Mouse (Mus musculus) midbrain, postnatal 0 days (tissue): Measurements from ENCODE around the gene Rsph3a. TPM values are rescaled to one million over a fixed set of nuclear protein-coding genes. Genes with fewer than 3 reads are reported as not detected.
"Not testable (repeated sequence)": the region's sequence is repeated elsewhere in the genome, so short reads cannot be mapped to it uniquely, and the experiment has no call there.

ENCODE experiments used
- ATAC-seq: fragments of 200-750 bp; cut with Nextera tagmentation; 2 replicates; pipeline ENCODE4 v1.8.0; 2017; ENCODE audit warnings: moderate number of reproducible peaks, mild to moderate bottlenecking, moderate TSS enrichment, moderate library complexity; ENCODE audit not compliant: low FRiP score
- DNase-seq: peaks from one replicate; pipeline ENCODE4 v3.0.0-alpha.2; 2015; ENCODE audit warnings: low spot score
- H3K27ac ChIP-seq: fragments of 300-500 bp; sonication (generic); 2 replicates; pipeline ENCODE4 v1.5.1; 2014; ENCODE audit warnings: low read depth, mild to moderate bottlenecking, low read length, mixed read lengths
- H3K27me3 ChIP-seq: fragments of 300-500 bp; sonication (generic); 2 replicates; pipeline ENCODE4 v1.6.1; 2014; ENCODE audit warnings: low read length, control low read depth, mixed read lengths; ENCODE audit not compliant: insufficient read depth
- H3K36me3 ChIP-seq: fragments of 300-500 bp; sonication (generic); 2 replicates; pipeline ENCODE4 v1.6.1; 2014; ENCODE audit warnings: low read length, control low read depth, mixed read lengths; ENCODE audit not compliant: insufficient read depth
- H3K4me1 ChIP-seq: fragments of 300-500 bp; sonication (generic); 2 replicates; pipeline ENCODE4 v1.6.1; 2014; ENCODE audit warnings: mild to moderate bottlenecking, control low read depth, antibody characterized with exemption, low read length, mixed read lengths; ENCODE audit not compliant: insufficient read depth
- H3K4me2 ChIP-seq: fragments of 300-500 bp; sonication (generic); 2 replicates; pipeline ENCODE4 v1.6.1; 2014; ENCODE audit warnings: low read depth, mild to moderate bottlenecking, low read length, mixed read lengths; ENCODE audit not compliant: poor library complexity, severe bottlenecking
- H3K4me3 ChIP-seq: fragments of 300-500 bp; sonication (generic); 2 replicates; pipeline ENCODE4 v1.5.1; 2014; ENCODE audit warnings: low read depth, mild to moderate bottlenecking, low read length, moderate library complexity
- H3K9ac ChIP-seq: fragments of 300-500 bp; sonication (generic); replicated peaks from 2 replicates; pipeline ENCODE4 v1.6.1; 2014; ENCODE audit warnings: mild to moderate bottlenecking, low read length, moderate library complexity, mixed read lengths; ENCODE audit not compliant: poor library complexity, severe bottlenecking
- H3K9me3 ChIP-seq: fragments of 300-500 bp; sonication (generic); 2 replicates; pipeline ENCODE4 v1.6.1; 2016; ENCODE audit warnings: low read length, control low read depth
- CTCF ChIP-seq: IDR thresholded peaks from 2 replicates; pipeline ENCODE4 v1.5.1; 2016; ENCODE audit warnings: antibody characterized with exemption, mild to moderate bottlenecking
- WGBS: fragments of 180-500 bp; shearing (Covaris S2); extraction: QIAGEN DNeasy Blood & Tissue Kit; methylation state at CpG from one replicate; pipeline ENCODE4 v1.1.7; 2014; 5-methylcytosine and 5-hydroxymethylcytosine counted together
- polyA plus RNA-seq: library from polyadenylated mRNA; unstranded; fragments of >200 nt; fragmentation: Nextera tagmentation; extraction: Ambion mirVana; gene quantifications from 2 replicates; pipeline ENCODE4 v1.2.1, GENCODE M21; 2015
- total RNA-seq: library from RNA; depleted of rRNA; stranded (reverse); fragments of >200 nt; gene quantifications from 2 replicates; pipeline ENCODE4 v1.2.3, GENCODE M21; 2014; rRNA removed

Gene Rsph3a
- total RNA-seq (21.0 and 37.5 TPM in 2 replicates), polyA plus RNA-seq (64.2 and 67.3 TPM in 2 replicates)

DNA sequence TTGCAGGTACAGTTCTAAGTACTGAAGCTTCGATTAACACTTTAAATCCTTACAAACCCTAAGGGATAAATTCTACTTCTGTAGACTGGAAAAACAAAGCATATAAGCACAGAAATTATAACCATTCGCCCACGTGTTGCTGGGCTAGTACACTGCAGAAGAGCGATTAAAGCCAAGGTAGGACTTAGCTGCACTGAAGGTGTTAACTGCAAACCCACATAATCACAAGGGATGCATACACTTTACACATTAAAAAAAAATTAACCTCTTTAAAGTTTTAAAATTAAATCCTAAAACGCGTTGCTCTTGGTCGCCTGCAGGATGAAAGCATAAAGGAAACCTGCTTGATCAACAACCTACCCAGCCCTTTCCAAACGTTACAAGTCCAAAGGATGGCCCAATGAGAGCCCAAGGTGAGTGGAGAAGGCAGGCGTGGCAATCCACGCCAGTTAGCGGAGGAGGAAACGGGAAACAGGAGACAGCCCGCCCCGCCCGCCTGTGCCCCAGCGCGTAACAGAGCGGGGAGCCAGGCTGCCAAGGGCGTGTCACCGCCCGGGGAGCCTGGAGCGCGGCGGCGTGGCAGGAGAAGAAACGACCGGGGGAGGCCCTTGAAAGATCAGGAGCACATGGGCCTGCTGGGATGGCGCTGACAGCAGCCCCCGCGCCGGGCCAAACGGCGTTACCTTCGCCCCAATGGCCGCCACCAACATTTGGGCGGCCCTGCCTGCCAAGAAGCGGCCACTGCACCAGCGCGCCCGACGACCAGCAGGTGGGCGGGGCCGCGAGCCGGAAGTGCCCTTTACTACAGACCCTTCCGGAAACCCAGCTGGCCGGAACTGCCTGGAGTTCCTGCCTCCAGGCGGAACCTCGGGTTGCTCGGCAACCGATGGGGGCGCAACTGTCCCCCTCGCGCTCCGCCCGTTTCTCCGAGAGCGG lies at the start of gene Rsph3a:
Gene Rsph3a (plus strand): TSS at position 498 of the 936 bp plus-strand sequence.
- H3K36me3 ChIP-seq, H3K9me3 ChIP-seq, H3K27me3 ChIP-seq, H3K4me1 ChIP-seq: not testable (repeated sequence)
- peak; percentile 95 for DNase-seq
- TF ChIP-seq CTCF, result peak; percentile 26; the same call in 1 of the 2 replicates
- peak; percentile 96 for ATAC-seq
- Histone ChIP-seq H3K4me3 (peak within 1 kb of the TSS; percentile 50), H3K4me2 (peak within 1 kb of the TSS; percentile 48), H3K27ac (peak within 1 kb of the TSS; percentile 76), H3K9ac (peak within 1 kb of the TSS; percentile 65)
- WGBS, result 3% methylated on average over 55 of the region's 58 CpGs

DNA sequence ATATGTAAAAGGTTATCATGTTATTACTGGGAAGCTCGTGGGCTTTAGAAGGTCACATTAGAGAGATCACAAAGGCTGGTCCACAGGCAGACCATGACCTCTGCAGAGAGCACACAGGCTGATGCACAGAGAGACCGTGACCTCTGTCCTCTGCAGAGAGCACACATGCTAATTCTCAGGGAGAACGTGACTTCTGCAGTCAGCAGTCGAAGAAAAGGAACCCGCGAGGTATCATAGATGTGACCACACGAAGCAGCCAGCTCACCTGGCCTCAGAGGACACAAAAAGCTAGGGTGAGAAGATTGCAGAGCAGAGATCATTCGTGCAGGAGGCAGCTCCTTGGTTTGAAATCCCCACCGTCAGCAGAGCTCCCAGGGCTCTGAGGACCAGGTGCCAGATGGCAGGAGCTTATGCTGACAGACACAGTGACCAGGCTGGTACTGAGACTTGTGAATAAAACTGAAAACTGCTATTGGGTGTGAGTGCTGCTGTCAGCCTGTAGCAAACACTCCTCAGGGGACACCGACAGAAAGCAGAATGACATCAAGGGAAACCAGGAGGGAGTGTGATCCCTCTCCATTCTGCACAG lies 49.3 kb upstream of the Rsph3a start:
- no peak for ATAC-seq
- H3K27me3 ChIP-seq, result no peaks in the 10 kb centered on the region
- H3K4me1 ChIP-seq, result no peaks in the 10 kb centered on the region
- TF ChIP-seq CTCF, result no peak
- H3K9me3 ChIP-seq, result no peaks in the 10 kb centered on the region
- H3K4me3 ChIP-seq, result no peak overlapping the region
- H3K36me3 ChIP-seq, result no peaks in the 10 kb centered on the region
- no peak overlapping the region for H3K9ac ChIP-seq
- no peak overlapping the region for H3K27ac ChIP-seq
- 60% methylated on average over 10 of the region's 10 CpGs for WGBS
- peak; percentile 7 for DNase-seq
- H3K4me2 ChIP-seq, result no peak overlapping the region

DNA sequence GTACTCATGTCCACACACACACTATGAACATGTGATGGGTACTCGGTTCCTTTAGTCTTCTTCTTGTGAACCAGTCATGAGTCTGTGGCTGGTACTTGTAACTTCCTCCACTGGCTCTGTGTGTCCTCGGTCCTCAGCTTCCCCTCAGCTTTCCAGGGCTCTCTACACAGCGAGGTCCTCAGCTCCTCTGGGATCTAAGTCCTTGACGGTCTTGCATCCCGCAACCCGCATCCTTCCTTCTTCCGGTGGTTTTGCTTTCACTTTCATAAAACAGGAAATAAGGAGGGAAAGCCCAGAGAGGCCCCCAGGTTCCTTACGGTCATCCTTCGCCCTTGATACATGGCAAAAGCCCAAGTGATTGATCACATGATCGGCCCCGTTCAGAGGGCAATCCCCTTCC lies 48.3 kb upstream of the Rsph3a start:
- DNase-seq, result no peak

DNA sequence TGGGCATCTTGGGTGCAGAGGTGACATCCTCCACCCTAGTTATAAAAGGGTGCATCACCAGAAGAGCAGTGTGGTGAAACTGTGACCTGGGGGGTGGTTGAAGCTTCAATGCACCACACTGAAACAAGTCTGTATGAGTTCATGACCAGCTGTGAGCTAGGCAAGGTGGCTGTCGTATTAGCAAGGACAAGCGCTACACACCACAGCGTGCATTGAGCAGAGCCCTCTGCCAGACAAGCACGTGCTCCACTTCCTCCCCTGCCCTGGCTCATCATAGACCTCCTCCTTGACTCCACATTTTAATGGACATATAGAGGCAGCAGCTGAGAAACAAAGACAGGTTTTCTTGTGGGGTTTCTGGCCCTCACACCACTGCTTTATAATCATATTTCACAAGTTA lies 47.7 kb upstream of the Rsph3a start:
- TF ChIP-seq CTCF, result no peak
- Histone ChIP-seq H3K36me3 (no peaks in the 10 kb centered on the region), H3K4me2 (no peak overlapping the region), H3K9ac (no peak overlapping the region), H3K4me3 (no peak overlapping the region), H3K27me3 (no peaks in the 10 kb centered on the region), H3K27ac (no peak overlapping the region), H3K9me3 (no peaks in the 10 kb centered on the region), H3K4me1 (no peaks in the 10 kb centered on the region)
- ATAC-seq, result no peak
- no peak for DNase-seq
- WGBS, result 86% methylated on average over 4 of the region's 4 CpGs

More for the DNA sequence above, 48.3 kb upstream of the Rsph3a start:
- WGBS, result 85% methylated on average over 11 of the region's 11 CpGs
- Histone ChIP-seq H3K4me1 (no peaks in the 10 kb centered on the region), H3K4me3 (no peak overlapping the region), H3K36me3 (no peaks in the 10 kb centered on the region), H3K27me3 (no peaks in the 10 kb centered on the region), H3K4me2 (no peak overlapping the region), H3K9ac (no peak overlapping the region), H3K27ac (no peak overlapping the region), H3K9me3 (no peaks in the 10 kb centered on the region)
- no peak for ATAC-seq
- no peak for TF ChIP-seq CTCF

DNA sequence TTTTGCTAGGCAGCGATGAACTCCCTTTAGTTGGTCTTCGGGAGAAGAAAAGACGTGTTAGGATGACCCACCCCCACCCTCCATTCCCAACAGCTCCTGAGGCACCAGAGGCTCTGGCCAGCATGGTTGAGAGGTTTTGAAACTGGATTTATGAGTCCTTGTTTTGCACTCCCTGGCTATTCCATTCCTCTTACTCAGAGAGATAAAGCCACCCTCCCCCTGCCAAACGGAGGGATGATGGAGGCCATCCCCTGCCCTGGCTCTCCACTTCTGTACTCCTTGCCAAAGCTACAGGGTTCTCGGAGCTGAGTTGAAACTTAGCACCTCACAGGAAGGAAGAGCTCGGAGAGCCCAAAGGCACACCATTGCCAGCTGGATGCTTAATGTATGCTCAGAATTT lies 46.2 kb upstream of the Rsph3a start:
- ATAC-seq (no peak), DNase-seq (no peak)
- no peaks in the 10 kb centered on the region for H3K4me1 ChIP-seq
- no peak overlapping the region for H3K4me2 ChIP-seq
- WGBS, result 89% methylated on average over 6 of the region's 6 CpGs
- H3K9me3 ChIP-seq, result no peaks in the 10 kb centered on the region
- no peaks in the 10 kb centered on the region for H3K36me3 ChIP-seq
- TF ChIP-seq CTCF, result no peak
- no peak overlapping the region for H3K4me3 ChIP-seq
- H3K9ac ChIP-seq, result no peak overlapping the region
- H3K27me3 ChIP-seq, result no peaks in the 10 kb centered on the region
- H3K27ac ChIP-seq, result no peak overlapping the region

DNA sequence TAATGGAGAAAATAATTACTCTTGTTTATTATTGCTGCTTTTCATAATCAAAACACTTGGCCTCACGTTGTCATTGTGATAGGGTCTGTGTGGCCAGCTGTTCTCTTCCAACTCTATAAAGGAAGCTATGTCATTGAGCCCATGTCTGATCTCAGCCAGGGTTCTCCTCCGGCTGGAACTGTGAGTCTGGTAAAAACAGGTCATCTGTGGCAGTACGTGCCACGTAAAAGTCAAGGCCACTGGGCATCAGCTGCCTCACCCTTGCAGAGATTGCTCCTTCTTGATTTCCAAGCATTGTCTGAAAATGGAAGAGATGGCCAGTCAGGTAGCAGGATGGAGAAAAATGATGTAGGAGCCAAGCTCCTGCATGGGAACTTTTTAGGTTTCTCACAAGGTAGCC lies 45.5 kb upstream of the Rsph3a start:
- no peaks in the 10 kb centered on the region for H3K4me1 ChIP-seq
- TF ChIP-seq CTCF, result no peak
- H3K27me3 ChIP-seq, result no peaks in the 10 kb centered on the region
- H3K9ac ChIP-seq, result no peak overlapping the region
- ATAC-seq, result no peak
- H3K4me2 ChIP-seq, result no peak overlapping the region
- no peaks in the 10 kb centered on the region for H3K36me3 ChIP-seq
- WGBS, result 80% methylated on average over 4 of the region's 4 CpGs
- H3K9me3 ChIP-seq, result no peaks in the 10 kb centered on the region
- no peak for DNase-seq
- no peak overlapping the region for H3K27ac ChIP-seq
- H3K4me3 ChIP-seq, result no peak overlapping the region
